Mouse (Mus musculus) midbrain, embryonic 12.5 days (tissue): ENCODE measurements around the gene Nutf2-ps1. TPM values are rescaled to one million over a fixed set of nuclear protein-coding genes. Genes with fewer than 3 reads are reported as not detected.
"Not testable (repeated sequence)": the region's sequence is repeated elsewhere in the genome, so short reads cannot be mapped to it uniquely, and the experiment has no call there.

Source experiments
- ATAC-seq: fragments of 200-750 bp; cut with Nextera tagmentation; 2 replicates; pipeline ENCODE4 v1.8.0; 2017; ENCODE audit warnings: low read depth, moderate TSS enrichment, moderate library complexity; ENCODE audit not compliant: low FRiP score
- H3K27ac ChIP-seq: fragments of 300-500 bp; sonication (generic); replicated peaks from 2 replicates; pipeline ENCODE4 v1.5.1; 2016; ENCODE audit warnings: mild to moderate bottlenecking
- H3K27me3 ChIP-seq: fragments of 300-500 bp; sonication (generic); 2 replicates; pipeline ENCODE4 v1.6.1; 2016; ENCODE audit warnings: mild to moderate bottlenecking
- H3K36me3 ChIP-seq: fragments of 300-500 bp; sonication (generic); 2 replicates; pipeline ENCODE4 v1.6.1; 2016
- H3K4me1 ChIP-seq: fragments of 300-500 bp; sonication (generic); 2 replicates; pipeline ENCODE4 v1.6.1; 2016
- H3K4me2 ChIP-seq: fragments of 300-500 bp; sonication (generic); replicated peaks from 2 replicates; pipeline ENCODE4 v1.6.1; 2016; ENCODE audit warnings: mild to moderate bottlenecking, moderate library complexity
- H3K4me3 ChIP-seq: fragments of 300-500 bp; sonication (generic); 2 replicates; pipeline ENCODE4 v1.5.1; 2016; ENCODE audit warnings: mild to moderate bottlenecking
- H3K9ac ChIP-seq: fragments of 300-500 bp; sonication (generic); replicated peaks from 2 replicates; pipeline ENCODE4 v1.6.1; 2016; ENCODE audit warnings: mild to moderate bottlenecking, moderate library complexity
- H3K9me3 ChIP-seq: fragments of 300-500 bp; sonication (generic); 2 replicates; pipeline ENCODE4 v1.6.1; 2016; ENCODE audit warnings: mild to moderate bottlenecking
- WGBS: fragments of 180-500 bp; shearing (Covaris S2); methylation state at CpG from one replicate; pipeline ENCODE4 v1.1.7; 2016; 5-methylcytosine and 5-hydroxymethylcytosine counted together
- polyA plus RNA-seq: library from polyadenylated mRNA; unstranded; fragments of >200 nt; fragmentation: Nextera tagmentation; extraction: Ambion mirVana; gene quantifications from 2 replicates; pipeline ENCODE4 v1.2.1, GENCODE M21; 2016

The Nutf2-ps1 gene
- polyA plus RNA-seq, result 407 and 436 TPM in 2 replicates

- not testable (repeated sequence) for H3K4me2 ChIP-seq, H3K9ac ChIP-seq, H3K27me3 ChIP-seq, H3K27ac ChIP-seq, H3K36me3 ChIP-seq, ATAC-seq, H3K4me1 ChIP-seq, H3K4me3 ChIP-seq
- peaks cover 19% of the 10 kb centered on the region for H3K9me3 ChIP-seq
- WGBS, result 98% methylated on average over 7 of the region's 7 CpGs
These were observed at the start of gene Nutf2-ps1 for GRCm38 (mm10) chr19:53588968-53589367. Gene Nutf2-ps1 (minus strand): TSS chr19:53589068.

DNA sequence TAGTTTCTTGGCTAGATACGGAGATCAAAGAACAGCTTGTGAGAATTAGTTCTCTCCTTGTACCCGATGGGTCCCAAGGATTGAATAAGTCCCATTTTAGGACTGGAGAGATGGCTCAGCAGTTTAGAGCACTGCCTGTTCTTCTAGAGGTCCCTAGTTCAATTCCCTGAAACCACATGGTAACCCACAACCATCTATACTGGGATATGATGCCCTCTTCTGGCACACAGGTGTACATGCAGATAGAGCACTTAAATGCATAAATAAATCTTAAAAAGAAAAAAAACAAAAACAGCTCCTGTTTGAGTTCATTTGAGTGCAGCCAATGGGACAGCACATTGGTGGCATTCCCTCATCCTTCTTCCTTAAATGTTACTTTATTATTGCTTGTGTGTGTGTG is 49.2 kb upstream of the Nutf2-ps1 start:
- H3K9me3 ChIP-seq, result no peaks in the 10 kb centered on the region
- ATAC-seq, result no peak
- WGBS, result 90% methylated on average over 2 of the region's 2 CpGs
- peaks cover 80% of the 10 kb centered on the region for H3K36me3 ChIP-seq
- no peak overlapping the region for H3K4me2 ChIP-seq
- H3K27ac ChIP-seq, result no peak overlapping the region
- H3K9ac ChIP-seq, result no peak overlapping the region
- no peak overlapping the region for H3K4me3 ChIP-seq
- H3K4me1 ChIP-seq, result no peaks in the 10 kb centered on the region
- H3K27me3 ChIP-seq, result no peaks in the 10 kb centered on the region

DNA sequence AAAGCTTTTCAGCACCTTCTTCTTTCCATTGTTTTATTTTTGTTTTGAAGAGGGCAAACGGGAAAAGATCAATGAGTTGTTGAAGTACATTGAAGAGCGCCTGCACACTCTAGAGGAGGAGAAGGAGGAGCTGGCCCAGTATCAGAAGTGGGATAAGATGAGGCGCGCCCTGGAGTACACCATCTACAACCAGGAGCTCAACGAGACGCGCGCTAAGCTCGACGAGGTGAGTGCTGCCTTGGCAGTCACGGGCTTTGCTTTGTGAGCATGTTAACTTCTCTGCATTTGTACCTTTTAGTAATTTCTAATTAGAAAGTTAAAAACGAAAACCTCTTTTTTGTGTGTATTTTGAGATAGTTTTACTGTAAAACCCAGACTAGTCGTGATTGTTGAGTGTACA is 32.8 kb upstream of the Nutf2-ps1 start:
- H3K4me2 ChIP-seq, result no peak overlapping the region
- no peaks in the 10 kb centered on the region for H3K9me3 ChIP-seq
- H3K9ac ChIP-seq, result no peak overlapping the region
- ATAC-seq, result no peak
- H3K27ac ChIP-seq, result no peak overlapping the region
- peaks cover 76% of the 10 kb centered on the region for H3K36me3 ChIP-seq
- H3K27me3 ChIP-seq, result no peaks in the 10 kb centered on the region
- no peaks in the 10 kb centered on the region for H3K4me1 ChIP-seq
- WGBS, result 94% methylated on average over 13 of the region's 13 CpGs
- no peak overlapping the region for H3K4me3 ChIP-seq

GRCm38 (mm10) chr19:53608921-53609320 is 20.1 kb upstream of the Nutf2-ps1 start:
- H3K9ac ChIP-seq, result no peak overlapping the region
- H3K27ac ChIP-seq, result no peak overlapping the region

GRCm38 (mm10) chr19:53601363-53601655 is 12.4 kb upstream of the Nutf2-ps1 start:
- peak overlapping the region; percentile 91 for H3K4me2 ChIP-seq
- H3K9me3 ChIP-seq, result no peaks in the 10 kb centered on the region
- peaks cover 17% of the 10 kb centered on the region; the same call in 1 of the 2 replicates for H3K36me3 ChIP-seq
- WGBS, result 15% methylated on average over 11 of the region's 11 CpGs
- peaks cover 13% of the 10 kb centered on the region for H3K4me1 ChIP-seq
- H3K4me3 ChIP-seq, result peak overlapping the region; percentile 99
- no peaks in the 10 kb centered on the region for H3K27me3 ChIP-seq
- ATAC-seq, result no peak
- H3K9ac ChIP-seq, result peak overlapping the region; percentile 95
- H3K27ac ChIP-seq, result peak overlapping the region; percentile 98; the same call in 1 of the 2 replicates

More at GRCm38 (mm10) chr19:53608921-53609320, 20.1 kb upstream of the Nutf2-ps1 start:
- WGBS, result 47% methylated on average over 6 of the region's 6 CpGs
- no peak overlapping the region for H3K4me2 ChIP-seq
- H3K4me1 ChIP-seq, result peaks cover 4% of the 10 kb centered on the region
- no peaks in the 10 kb centered on the region for H3K9me3 ChIP-seq
- ATAC-seq, result peak; percentile 23; the same call in 1 of the 2 replicates
- H3K4me3 ChIP-seq, result no peak overlapping the region
- H3K27me3 ChIP-seq, result no peaks in the 10 kb centered on the region
- H3K36me3 ChIP-seq, result peaks cover 28% of the 10 kb centered on the region

GRCm38 (mm10) chr19:53600549-53601362 is 11.9 kb upstream of the Nutf2-ps1 start:
- H3K4me2 ChIP-seq, result peak overlapping the region; percentile 91
- peaks cover 13% of the 10 kb centered on the region for H3K4me1 ChIP-seq
- peaks cover 13% of the 10 kb centered on the region; the same call in 1 of the 2 replicates for H3K36me3 ChIP-seq
- peak; percentile 68 for ATAC-seq
- H3K9me3 ChIP-seq, result no peaks in the 10 kb centered on the region
- peak overlapping the region; percentile 99 for H3K4me3 ChIP-seq
- peak overlapping the region; percentile 95 for H3K9ac ChIP-seq
- no peaks in the 10 kb centered on the region for H3K27me3 ChIP-seq
- peak overlapping the region; percentile 98 for H3K27ac ChIP-seq
- WGBS, result under 1% methylated on average over 64 of the region's 82 CpGs

GRCm38 (mm10) chr19:53599757-53600539 is 11.1 kb upstream of the Nutf2-ps1 start, which contains the start of gene Smc3:
Gene Smc3 (plus strand): TSS chr19:53600398.
- ATAC-seq, result peak; percentile 96
- Histone ChIP-seq H3K27ac (peak within 1 kb of the TSS; percentile 98), H3K4me2 (peak within 1 kb of the TSS; percentile 91), H3K36me3 (peaks cover 7% of the 10 kb centered on the region; the same call in 1 of the 2 replicates), H3K9me3 (no peaks in the 10 kb centered on the region), H3K4me3 (peak within 1 kb of the TSS; percentile 99), H3K27me3 (no peaks in the 10 kb centered on the region), H3K9ac (peak within 1 kb of the TSS; percentile 95), H3K4me1 (peaks cover 13% of the 10 kb centered on the region)
- under 1% methylated on average over 68 of the region's 70 CpGs for WGBS

DNA sequence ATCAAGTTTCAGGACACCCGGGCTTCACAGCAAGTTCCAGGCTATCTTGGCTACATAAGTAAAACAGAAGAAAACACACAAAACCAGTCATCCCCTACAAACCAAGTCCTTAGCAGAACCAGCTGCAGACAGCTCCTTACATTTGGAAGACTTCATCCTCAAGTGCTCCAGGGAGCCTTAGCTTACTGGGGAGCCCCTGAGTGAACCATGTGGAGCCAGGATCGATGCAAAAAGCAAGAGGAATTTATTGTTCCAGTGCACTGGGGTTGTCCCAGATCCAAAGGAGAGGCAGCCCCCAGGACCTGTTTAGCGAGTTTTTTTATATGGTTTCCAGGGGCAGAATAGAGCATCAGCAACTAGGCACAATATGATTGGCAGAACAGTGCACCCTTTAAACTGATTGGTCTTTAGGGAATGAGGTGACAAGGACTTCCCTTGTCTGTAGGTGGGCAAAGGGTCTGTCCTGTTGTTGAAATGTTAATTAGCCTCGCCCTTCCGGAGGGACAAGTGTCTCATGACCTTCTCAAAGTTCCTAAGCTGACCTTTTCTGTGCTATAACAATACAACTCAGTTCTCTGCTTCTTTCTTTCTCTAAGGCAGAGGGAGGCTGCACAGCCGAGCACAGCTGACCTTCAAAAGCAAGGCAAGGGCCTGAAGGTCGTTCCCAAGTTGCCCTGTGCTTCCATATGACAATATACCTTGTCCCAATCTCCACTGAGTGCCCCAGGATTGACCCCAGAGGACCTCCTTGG is 8.0 kb upstream of the Nutf2-ps1 start:
- H3K36me3 ChIP-seq, result no peaks in the 10 kb centered on the region
- peaks cover 6% of the 10 kb centered on the region for H3K4me1 ChIP-seq
- no peak overlapping the region for H3K27ac ChIP-seq
- WGBS, result 56% methylated on average over 7 of the region's 7 CpGs
- no peak overlapping the region for H3K4me2 ChIP-seq
- H3K9me3 ChIP-seq, result no peaks in the 10 kb centered on the region
- H3K27me3 ChIP-seq, result no peaks in the 10 kb centered on the region
- ATAC-seq, result no peak
- H3K4me3 ChIP-seq, result no peak overlapping the region
- no peak overlapping the region for H3K9ac ChIP-seq

- H3K9ac ChIP-seq, H3K36me3 ChIP-seq, H3K4me2 ChIP-seq, ATAC-seq, H3K27me3 ChIP-seq, H3K27ac ChIP-seq, H3K4me3 ChIP-seq, H3K4me1 ChIP-seq: not testable (repeated sequence)
- 97% methylated on average over 3 of the region's 3 CpGs for WGBS
- peaks cover 21% of the 10 kb centered on the region for H3K9me3 ChIP-seq
These were observed 1.2 kb downstream of the Nutf2-ps1 start for GRCm38 (mm10) chr19:53587686-53588085.

- H3K9me3 ChIP-seq, result peaks cover 16% of the 10 kb centered on the region
- not testable (repeated sequence) for H3K4me3 ChIP-seq, H3K27me3 ChIP-seq, H3K27ac ChIP-seq, ATAC-seq, H3K4me1 ChIP-seq, H3K36me3 ChIP-seq, H3K4me2 ChIP-seq, H3K9ac ChIP-seq
- 90% methylated on average over 8 of the region's 8 CpGs for WGBS
These were observed 8.6 kb downstream of the Nutf2-ps1 start for GRCm38 (mm10) chr19:53580271-53580670.

GRCm38 (mm10) chr19:53578597-53579252 is 10.1 kb downstream of the Nutf2-ps1 start:
- Histone ChIP-seq H3K27ac (no peak overlapping the region), H3K36me3 (no peaks in the 10 kb centered on the region), H3K27me3 (no peaks in the 10 kb centered on the region), H3K9me3 (0 out of 2 replicates have a peak, but pooled peaks cover under 1% of the 10 kb centered on the region), H3K4me1 (no peaks in the 10 kb centered on the region), H3K9ac (no peak overlapping the region), H3K4me2 (0 out of 2 replicates have a peak overlapping the region, but pooled peaks have one; percentile 16), H3K4me3 (no peak overlapping the region)
- 14% methylated on average over 8 of the region's 8 CpGs for WGBS
- ATAC-seq, result peak; percentile 44; the same call in 1 of the 2 replicates
